Mouse (Mus musculus) ovary, postnatal 10 days (tissue): ENCODE data around the gene Surf4.
A peak's percentile ranks its signal among the peaks of the same experiment; 100 is the strongest.
"Not testable (repeated sequence)": the region's sequence is repeated elsewhere in the genome, so short reads cannot be mapped to it uniquely, and the experiment has no call there.

Source experiments
- DNase-seq: peaks from one replicate; pipeline ENCODE4 v3.0.0; 2022; ENCODE audit warnings: low spot score

Gene Surf4

GRCm38 (mm10) chr2:26902467-26903220, 31.1 kb downstream of the Surf4 start, which contains the start of gene Surf6:
TSS of gene Surf6 (minus strand) at chr2:26902879.
- DNase-seq, result peak; percentile 79

GRCm38 (mm10) chr2:26901834-26902400, 31.8 kb downstream of the Surf4 start:
- DNase-seq, result no peak

- no peak for DNase-seq
Observed at GRCm38 (mm10) chr2:26900731-26901130, 33.0 kb downstream of the Surf4 start.

- no peak for DNase-seq
Observed at GRCm38 (mm10) chr2:26895898-26896297, 37.8 kb downstream of the Surf4 start.

- not testable (repeated sequence) for DNase-seq
Observed at GRCm38 (mm10) chr2:26886170-26886569, 47.6 kb downstream of the Surf4 start.

DNA sequence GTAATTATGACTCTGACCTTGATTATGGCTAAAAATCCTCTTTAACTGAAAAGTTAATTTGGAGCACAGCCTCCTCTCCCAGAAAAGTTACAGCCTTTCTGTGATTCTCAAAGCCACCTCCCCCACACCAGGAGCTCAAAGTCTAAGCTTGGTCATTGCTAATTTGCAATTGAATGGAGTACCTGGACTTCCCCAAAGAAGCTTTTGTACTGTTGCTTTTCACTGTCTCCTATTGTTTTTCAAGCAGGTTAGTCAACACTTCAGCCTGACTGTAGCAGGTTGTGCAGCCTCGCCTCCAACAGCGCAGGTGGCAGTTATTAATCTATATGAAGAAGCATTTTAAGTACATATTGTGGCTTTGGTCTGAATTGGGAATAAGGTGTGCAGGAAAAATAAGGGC, 48.2 kb downstream of the Surf4 start:
- not testable (repeated sequence) for DNase-seq

GRCm38 (mm10) chr2:26878571-26878970, 55.2 kb downstream of the Surf4 start:
- DNase-seq, result no peak

DNA sequence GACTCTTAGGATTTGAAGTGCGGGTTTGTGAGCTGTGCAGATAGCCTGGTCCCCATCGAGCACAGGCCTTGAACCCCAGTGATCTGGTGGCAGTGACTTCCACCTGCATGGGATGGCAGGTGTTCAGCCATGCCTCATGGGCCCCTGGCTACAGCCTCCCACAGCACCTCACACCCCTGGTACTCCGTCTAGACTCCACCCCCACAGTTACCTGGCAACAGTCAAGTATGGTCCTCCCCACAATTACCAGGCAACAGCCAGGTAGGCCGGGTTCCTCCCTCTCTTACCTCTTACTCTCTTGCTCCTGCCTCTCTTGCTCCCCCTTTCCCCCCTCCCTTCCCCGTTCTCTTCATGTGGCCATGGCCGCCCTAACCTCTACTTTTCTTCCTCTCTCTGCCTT, 63.1 kb downstream of the Surf4 start:
- no peak for DNase-seq
